Mouse (Mus musculus): ENCODE measurements around the gene Mapk1ip1l. TPM values are rescaled to one million over a fixed set of nuclear protein-coding genes. Genes with fewer than 3 reads are reported as not detected.

Gene Mapk1ip1l
- polyA plus RNA-seq, 1 experiment from 2014 or later, result 65.1 TPM

DNA sequence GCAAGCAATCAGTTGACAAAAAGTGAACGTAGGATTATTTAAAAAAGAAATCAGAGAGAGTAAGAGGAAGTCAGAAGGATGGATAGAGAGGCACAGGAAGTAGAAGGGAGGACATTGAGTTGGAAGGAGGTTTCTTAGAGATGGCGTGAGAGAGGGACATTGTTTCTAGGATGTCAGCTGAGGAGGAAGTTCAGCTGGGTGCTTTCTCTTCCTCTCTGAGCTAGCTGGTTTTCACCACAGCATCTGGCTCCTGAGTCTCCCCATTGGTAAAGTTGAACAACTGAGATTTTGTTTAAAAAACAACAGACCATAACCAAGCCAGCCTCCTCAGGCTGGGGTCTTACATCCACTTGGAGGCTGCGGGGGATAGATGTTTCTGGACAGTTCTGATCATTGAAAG is 61.5 kb downstream of the Mapk1ip1l start:
- Histone ChIP-seq H3K4me1 (ENCODE audit: control insufficient read depth, insufficient read depth, low read length) (no peaks in the 10 kb centered on the region), H3K27me3 (ENCODE audit: control insufficient read depth, insufficient read depth, low read length) (no peaks in the 10 kb centered on the region; the same call in 1 of the 2 replicates), H3K9me3 (replicated peaks; ENCODE audit: control insufficient read depth, low read length) (no peaks in the 10 kb centered on the region), H3K4me2 (no peak overlapping the region), H3K36me3 (ENCODE audit: control insufficient read depth, insufficient read depth, low read length) (no peaks in the 10 kb centered on the region), H3K4me3 (ENCODE audit: low read depth, low read length) (no peak overlapping the region), H3K27ac (ENCODE audit: low read depth, low read length) (no peak overlapping the region), H3K9ac (ENCODE audit: low read depth, low read length) (no peak overlapping the region)
- ATAC-seq (replicated peaks; ENCODE audit: insufficient number of reproducible peaks, low FRiP score, low TSS enrichment), result no peak
- 56% methylated on average over 3 of the region's 3 CpGs for WGBS (ENCODE audit: insufficient replicate concordance)

GRCm38 (mm10) chr14:47361418-47361817 is 63.4 kb downstream of the Mapk1ip1l start:
- no peak overlapping the region for H3K4me3 ChIP-seq (ENCODE audit: low read depth, low read length)
- no peak overlapping the region for H3K27ac ChIP-seq (ENCODE audit: low read depth, low read length)
- H3K36me3 ChIP-seq (ENCODE audit: control insufficient read depth, insufficient read depth, low read length), result no peaks in the 10 kb centered on the region
- no peaks in the 10 kb centered on the region for H3K9me3 ChIP-seq (replicated peaks; ENCODE audit: control insufficient read depth, low read length)
- WGBS (ENCODE audit: insufficient replicate concordance), result 76% methylated on average over 2 of the region's 2 CpGs
- peaks cover 7% of the 10 kb centered on the region; the same call in 1 of the 2 replicates for H3K4me1 ChIP-seq (ENCODE audit: control insufficient read depth, insufficient read depth, low read length)
- no peak overlapping the region for H3K9ac ChIP-seq (ENCODE audit: low read depth, low read length)
- no peak for ATAC-seq (replicated peaks; ENCODE audit: insufficient number of reproducible peaks, low FRiP score, low TSS enrichment)
- no peak overlapping the region for H3K4me2 ChIP-seq
- H3K27me3 ChIP-seq (ENCODE audit: control insufficient read depth, insufficient read depth, low read length), result peaks cover 4% of the 10 kb centered on the region; the same call in 1 of the 2 replicates

GRCm38 (mm10) chr14:47361899-47362298 is 63.8 kb downstream of the Mapk1ip1l start:
- Histone ChIP-seq H3K4me3 (ENCODE audit: low read depth, low read length) (no peak overlapping the region), H3K27ac (ENCODE audit: low read depth, low read length) (no peak overlapping the region), H3K4me1 (ENCODE audit: control insufficient read depth, insufficient read depth, low read length) (peaks cover 8% of the 10 kb centered on the region), H3K27me3 (ENCODE audit: control insufficient read depth, insufficient read depth, low read length) (peaks cover 4% of the 10 kb centered on the region; the same call in 1 of the 2 replicates), H3K9ac (ENCODE audit: low read depth, low read length) (no peak overlapping the region), H3K9me3 (replicated peaks; ENCODE audit: control insufficient read depth, low read length) (no peaks in the 10 kb centered on the region), H3K4me2 (no peak overlapping the region), H3K36me3 (ENCODE audit: control insufficient read depth, insufficient read depth, low read length) (no peaks in the 10 kb centered on the region)
- WGBS (ENCODE audit: insufficient replicate concordance), result 71% methylated on average over 9 of the region's 9 CpGs
- ATAC-seq (replicated peaks; ENCODE audit: insufficient number of reproducible peaks, low FRiP score, low TSS enrichment), result no peak

DNA sequence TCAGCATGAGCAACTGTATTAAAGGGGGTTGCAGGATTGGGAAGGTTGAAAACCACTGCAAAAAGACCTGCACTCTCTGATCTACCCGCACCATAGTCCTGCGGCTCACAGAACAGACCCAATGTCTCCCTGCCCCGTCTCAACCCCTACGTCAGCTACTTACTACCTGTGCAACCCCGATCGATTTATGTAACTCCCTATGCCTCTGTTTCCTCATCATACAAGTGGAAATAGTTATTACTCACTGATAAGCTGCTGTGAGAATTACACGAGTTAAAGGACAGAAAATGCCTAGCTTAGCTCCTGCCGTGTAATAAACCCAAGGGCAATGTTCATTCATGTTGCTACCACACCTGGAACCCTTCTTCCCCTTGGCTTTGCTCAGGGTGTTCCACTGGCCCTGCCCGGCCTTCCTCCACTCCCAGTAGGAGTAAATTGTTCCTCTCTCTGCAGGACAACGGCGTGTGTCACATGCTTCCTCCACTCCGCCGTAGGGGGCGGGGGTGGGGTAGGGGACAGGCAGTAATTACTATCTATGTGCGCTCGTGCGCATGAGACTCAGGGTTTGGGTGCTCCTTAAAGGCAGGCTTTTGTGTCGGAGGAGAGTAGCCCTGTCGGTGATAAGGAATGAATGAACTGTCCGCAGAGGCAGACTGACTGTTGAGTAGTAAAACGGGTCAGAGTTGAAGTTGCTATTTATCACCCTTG is 66.8 kb downstream of the Mapk1ip1l start:
- peaks cover 4% of the 10 kb centered on the region; the same call in 1 of the 2 replicates for H3K27me3 ChIP-seq (ENCODE audit: control insufficient read depth, insufficient read depth, low read length)
- peak overlapping the region; percentile 21; the same call in 1 of the 2 replicates for H3K4me3 ChIP-seq (ENCODE audit: low read depth, low read length)
- H3K9me3 ChIP-seq (replicated peaks; ENCODE audit: control insufficient read depth, low read length), result no peaks in the 10 kb centered on the region
- peaks cover 17% of the 10 kb centered on the region for H3K4me1 ChIP-seq (ENCODE audit: control insufficient read depth, insufficient read depth, low read length)
- ATAC-seq (replicated peaks; ENCODE audit: insufficient number of reproducible peaks, low FRiP score, low TSS enrichment), result no peak; the same call in 1 of the 2 replicates
- no peak overlapping the region for H3K27ac ChIP-seq (ENCODE audit: low read depth, low read length)
- 30% methylated on average over 21 of the region's 21 CpGs for WGBS (ENCODE audit: insufficient replicate concordance)
- H3K36me3 ChIP-seq (ENCODE audit: control insufficient read depth, insufficient read depth, low read length), result no peaks in the 10 kb centered on the region
- H3K9ac ChIP-seq (ENCODE audit: low read depth, low read length), result 0 out of 2 replicates have a peak overlapping the region, but pooled peaks have one; percentile 6
- H3K4me2 ChIP-seq, result peak overlapping the region; percentile 60

DNA sequence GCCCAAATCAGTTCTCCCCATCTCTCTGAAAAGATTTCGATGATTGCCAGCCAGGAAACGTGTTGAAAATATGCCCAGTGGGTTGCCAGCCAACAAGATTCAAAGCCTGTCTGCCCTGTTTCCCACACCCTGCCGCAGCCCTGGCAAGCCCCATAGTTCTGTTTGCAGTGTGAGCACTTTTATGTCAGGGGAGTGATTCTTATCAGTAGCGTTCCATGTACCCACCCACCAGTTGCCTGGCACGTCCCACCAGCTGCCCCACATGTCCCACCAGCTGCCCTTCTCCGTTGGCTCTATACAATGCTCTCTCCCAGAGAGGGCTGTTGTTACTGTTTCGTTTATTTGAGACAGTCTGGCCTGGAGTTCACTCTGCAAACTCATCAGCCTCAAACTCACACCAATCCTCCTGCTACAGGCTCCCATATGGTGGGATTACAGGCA is 68.8 kb downstream of the Mapk1ip1l start:
- no peaks in the 10 kb centered on the region for H3K36me3 ChIP-seq (ENCODE audit: control insufficient read depth, insufficient read depth, low read length)
- no peak overlapping the region for H3K4me3 ChIP-seq (ENCODE audit: low read depth, low read length)
- peaks cover 4% of the 10 kb centered on the region; the same call in 1 of the 2 replicates for H3K27me3 ChIP-seq (ENCODE audit: control insufficient read depth, insufficient read depth, low read length)
- H3K27ac ChIP-seq (ENCODE audit: low read depth, low read length), result no peak overlapping the region
- no peaks in the 10 kb centered on the region for H3K9me3 ChIP-seq (replicated peaks; ENCODE audit: control insufficient read depth, low read length)
- no peak overlapping the region for H3K9ac ChIP-seq (ENCODE audit: low read depth, low read length)
- WGBS (ENCODE audit: insufficient replicate concordance), result 30% methylated on average over 7 of the region's 7 CpGs
- H3K4me1 ChIP-seq (ENCODE audit: control insufficient read depth, insufficient read depth, low read length), result peaks cover 17% of the 10 kb centered on the region
- no peak for ATAC-seq (replicated peaks; ENCODE audit: insufficient number of reproducible peaks, low FRiP score, low TSS enrichment)
- peak overlapping the region; percentile 53; the same call in 1 of the 2 replicates for H3K4me2 ChIP-seq

- ATAC-seq (replicated peaks; ENCODE audit: insufficient number of reproducible peaks, low FRiP score, low TSS enrichment), result 0 out of 2 replicates have a peak, but pooled peaks have one; percentile 42
- Histone ChIP-seq H3K4me1 (ENCODE audit: control insufficient read depth, insufficient read depth, low read length) (peaks cover 17% of the 10 kb centered on the region), H3K4me2 (peak within 1 kb of the TSS; percentile 53), H3K36me3 (ENCODE audit: control insufficient read depth, insufficient read depth, low read length) (no peaks in the 10 kb centered on the region), H3K27ac (ENCODE audit: low read depth, low read length) (no peak within 1 kb of the TSS), H3K9me3 (replicated peaks; ENCODE audit: control insufficient read depth, low read length) (no peaks in the 10 kb centered on the region), H3K4me3 (ENCODE audit: low read depth, low read length) (no peak within 1 kb of the TSS), H3K27me3 (ENCODE audit: control insufficient read depth, insufficient read depth, low read length) (peaks cover 4% of the 10 kb centered on the region; the same call in 1 of the 2 replicates), H3K9ac (ENCODE audit: low read depth, low read length) (0 out of 2 replicates have a peak within 1 kb of the TSS, but pooled peaks have one; percentile 30)
- 23% methylated on average over 9 of the region's 9 CpGs for WGBS (ENCODE audit: insufficient replicate concordance)
Measured at GRCm38 (mm10) chr14:47367461-47367860, 69.4 kb downstream of the Mapk1ip1l start, which contains the start of gene Lgals3. Lgals3 (plus strand) TSS chr14:47367751.

DNA sequence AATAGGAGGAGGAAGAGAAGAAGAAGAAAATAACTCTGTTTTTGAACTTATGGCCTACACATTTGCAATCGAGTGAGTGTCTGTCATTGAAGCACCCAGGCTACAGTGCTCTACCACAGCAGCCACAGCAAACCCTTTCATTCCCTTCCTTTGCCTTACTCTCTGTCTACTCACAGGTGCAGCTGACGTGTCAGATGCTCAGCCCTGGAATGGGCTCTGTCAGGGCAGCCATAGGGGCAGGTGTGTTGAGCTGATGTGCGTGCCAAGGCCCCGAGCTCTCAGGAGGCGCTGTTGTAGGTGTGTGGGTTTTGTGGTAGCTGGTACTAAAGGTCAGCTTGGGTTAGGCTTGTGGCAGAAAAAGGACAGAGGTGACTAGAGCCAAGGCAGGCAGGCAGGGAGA is 71.7 kb downstream of the Mapk1ip1l start:
- H3K4me2 ChIP-seq, result no peak overlapping the region
- H3K4me3 ChIP-seq (ENCODE audit: low read depth, low read length), result no peak overlapping the region
- peaks cover 23% of the 10 kb centered on the region for H3K27me3 ChIP-seq (ENCODE audit: control insufficient read depth, insufficient read depth, low read length)
- H3K9ac ChIP-seq (ENCODE audit: low read depth, low read length), result no peak overlapping the region
- no peak overlapping the region for H3K27ac ChIP-seq (ENCODE audit: low read depth, low read length)
- ATAC-seq (replicated peaks; ENCODE audit: insufficient number of reproducible peaks, low FRiP score, low TSS enrichment), result no peak
- WGBS (ENCODE audit: insufficient replicate concordance), result 87% methylated on average over 5 of the region's 5 CpGs
- H3K9me3 ChIP-seq (replicated peaks; ENCODE audit: control insufficient read depth, low read length), result no peaks in the 10 kb centered on the region
- peaks cover 24% of the 10 kb centered on the region for H3K4me1 ChIP-seq (ENCODE audit: control insufficient read depth, insufficient read depth, low read length)
- no peaks in the 10 kb centered on the region for H3K36me3 ChIP-seq (ENCODE audit: control insufficient read depth, insufficient read depth, low read length)

GRCm38 (mm10) chr14:47370790-47371189 is 72.7 kb downstream of the Mapk1ip1l start:
- Histone ChIP-seq H3K4me2 (no peak overlapping the region), H3K36me3 (ENCODE audit: control insufficient read depth, insufficient read depth, low read length) (no peaks in the 10 kb centered on the region), H3K27me3 (ENCODE audit: control insufficient read depth, insufficient read depth, low read length) (peaks cover 20% of the 10 kb centered on the region), H3K27ac (ENCODE audit: low read depth, low read length) (no peak overlapping the region), H3K9me3 (replicated peaks; ENCODE audit: control insufficient read depth, low read length) (no peaks in the 10 kb centered on the region), H3K9ac (ENCODE audit: low read depth, low read length) (no peak overlapping the region), H3K4me3 (ENCODE audit: low read depth, low read length) (no peak overlapping the region), H3K4me1 (ENCODE audit: control insufficient read depth, insufficient read depth, low read length) (peaks cover 18% of the 10 kb centered on the region)
- no peak for ATAC-seq (replicated peaks; ENCODE audit: insufficient number of reproducible peaks, low FRiP score, low TSS enrichment)
- WGBS (ENCODE audit: insufficient replicate concordance), result 88% methylated on average over 3 of the region's 3 CpGs

Measured in heart, embryonic 11.5 days (tissue).